Mouse (Mus musculus) liver, embryonic 11.5 days (tissue): ENCODE data around the gene Fry. TPM values are rescaled to one million over a fixed set of nuclear protein-coding genes. Genes with fewer than 3 reads are reported as not detected.

ENCODE experiments used
- ATAC-seq: fragments of 200-750 bp; cut with Nextera tagmentation; replicated peaks from 2 replicates; pipeline ENCODE4 v1.8.0; 2017; ENCODE audit warnings: moderate number of reproducible peaks, mild to moderate bottlenecking, moderate TSS enrichment, moderate library complexity; ENCODE audit not compliant: low FRiP score
- DNase-seq: peaks from one replicate; pipeline ENCODE4 v3.0.0-alpha.2; 2017; ENCODE audit warnings: low spot score
- H3K27ac ChIP-seq: fragments of 300-500 bp; sonication (generic); 2 replicates; pipeline ENCODE4 v1.5.1; 2014; ENCODE audit warnings: mild to moderate bottlenecking, low read depth, low read length, control low read depth
- H3K27me3 ChIP-seq: fragments of 300-500 bp; sonication (generic); replicated peaks from 2 replicates; pipeline ENCODE4 v1.6.1; 2014; ENCODE audit warnings: low read length, mixed read lengths; ENCODE audit not compliant: control insufficient read depth, insufficient read depth
- H3K36me3 ChIP-seq: fragments of 300-500 bp; sonication (generic); 2 replicates; pipeline ENCODE4 v1.6.1; 2014; ENCODE audit warnings: mild to moderate bottlenecking, low read length, moderate library complexity, mixed read lengths; ENCODE audit not compliant: control insufficient read depth, insufficient read depth
- H3K4me1 ChIP-seq: fragments of 300-500 bp; sonication (generic); replicated peaks from 2 replicates; pipeline ENCODE4 v1.6.1; 2014; ENCODE audit warnings: low read length, mixed read lengths; ENCODE audit not compliant: control insufficient read depth, insufficient read depth
- H3K4me2 ChIP-seq: fragments of 300-500 bp; sonication (generic); 2 replicates; pipeline ENCODE4 v1.6.1; 2014; ENCODE audit warnings: mild to moderate bottlenecking, control low read depth, moderate library complexity
- H3K4me3 ChIP-seq: fragments of 300-500 bp; sonication (generic); 2 replicates; pipeline ENCODE4 v1.5.1; 2014; ENCODE audit warnings: low read depth, low read length, control low read depth
- H3K9ac ChIP-seq: fragments of 300-500 bp; sonication (generic); 2 replicates; pipeline ENCODE4 v1.6.1; 2014; ENCODE audit warnings: low read depth, low read length, control low read depth
- H3K9me3 ChIP-seq: fragments of 300-500 bp; sonication (generic); 2 replicates; pipeline ENCODE4 v1.6.1; 2016; ENCODE audit warnings: low read length, inconsistent platforms, mixed read lengths; ENCODE audit not compliant: control insufficient read depth
- WGBS: fragments of 180-500 bp; shearing (Covaris S2); extraction: QIAGEN DNeasy Blood & Tissue Kit; methylation state at CpG from one replicate; pipeline ENCODE4 v1.1.7; 2014; 5-methylcytosine and 5-hydroxymethylcytosine counted together
- polyA plus RNA-seq: library from polyadenylated mRNA; unstranded; fragments of >200 nt; fragmentation: Nextera tagmentation; extraction: Ambion mirVana; gene quantifications from 2 replicates; pipeline ENCODE4 v1.2.1, GENCODE M21; 2014

Fry gene
- polyA plus RNA-seq, 1 experiment from 2014 or later: 5.5 TPM

GRCm38 (mm10) chr5:150525239-150525638 is 406.8 kb downstream of the Fry start:
- Histone ChIP-seq H3K27me3 (no peaks in the 10 kb centered on the region), H3K27ac (no peak overlapping the region), H3K4me1 (peaks cover 5% of the 10 kb centered on the region), H3K4me3 (no peak overlapping the region), H3K4me2 (no peak overlapping the region), H3K9me3 (no peaks in the 10 kb centered on the region), H3K9ac (no peak overlapping the region), H3K36me3 (peaks cover 5% of the 10 kb centered on the region; the same call in 1 of the 2 replicates)
- ATAC-seq (no peak), DNase-seq (no peak)
- WGBS: 83% methylated on average over 2 of the region's 2 CpGs

- DNase-seq: no peak
- Histone ChIP-seq H3K4me3 (no peak overlapping the region), H3K27ac (no peak overlapping the region), H3K4me2 (no peak overlapping the region), H3K36me3 (peaks cover 26% of the 10 kb centered on the region), H3K9ac (no peak overlapping the region), H3K4me1 (no peaks in the 10 kb centered on the region), H3K27me3 (no peaks in the 10 kb centered on the region), H3K9me3 (no peaks in the 10 kb centered on the region)
- 98% methylated on average over 1 of the region's 1 CpGs for WGBS
- no peak for ATAC-seq
These were observed 422.9 kb downstream of the Fry start for GRCm38 (mm10) chr5:150541302-150541701.

GRCm38 (mm10) chr5:150543184-150543583 is 424.7 kb downstream of the Fry start:
- no peak for ATAC-seq
- Histone ChIP-seq H3K4me1 (no peaks in the 10 kb centered on the region), H3K4me2 (no peak overlapping the region), H3K27ac (no peak overlapping the region), H3K36me3 (peaks cover 12% of the 10 kb centered on the region), H3K9ac (no peak overlapping the region), H3K27me3 (no peaks in the 10 kb centered on the region), H3K9me3 (no peaks in the 10 kb centered on the region), H3K4me3 (no peak overlapping the region)
- no peak for DNase-seq
- WGBS: 89% methylated on average over 2 of the region's 2 CpGs

Other genes starting within 250 kb of the Fry start
- 1.0 TPM in 2 replicates for gene Rxfp2, start 100.0 kb upstream of the Fry start, polyA plus RNA-seq